Mouse (Mus musculus): ENCODE data around the gene Paox.

Paox gene

GRCm38 (mm10) chr7:140115583-140116328 lies at the start of gene Paox:
Paox (plus strand) TSS chr7:140115799.
- peak in 1 of 2 experiments; percentile 15 for DNase-seq

- no peak for DNase-seq
These were observed 48.2 kb upstream of the Paox start for GRCm38 (mm10) chr7:140067397-140067796.

GRCm38 (mm10) chr7:140070042-140070711 lies 45.4 kb upstream of the Paox start:
- no peak for DNase-seq

GRCm38 (mm10) chr7:140077698-140078097 lies 37.9 kb upstream of the Paox start:
- no peak for DNase-seq

GRCm38 (mm10) chr7:140078711-140079110 lies 36.9 kb upstream of the Paox start:
- no peak for DNase-seq

GRCm38 (mm10) chr7:140080503-140081156 lies 35.0 kb upstream of the Paox start:
- peak in 1 of 2 experiments; percentile 17 for DNase-seq

GRCm38 (mm10) chr7:140081408-140082241 lies 34.0 kb upstream of the Paox start:
- no peak for DNase-seq

- no peak for DNase-seq
These were observed 33.3 kb upstream of the Paox start, which contains the start of gene Caly for GRCm38 (mm10) chr7:140082242-140082678. Caly (minus strand) TSS chr7:140082548.

GRCm38 (mm10) chr7:140090601-140091000 lies 25.0 kb upstream of the Paox start:
- no peak for DNase-seq

- no peak for DNase-seq
These were observed 22.6 kb upstream of the Paox start, which contains the start of gene Prap1 for GRCm38 (mm10) chr7:140092924-140093528. Prap1 (plus strand) TSS chr7:140093395.

GRCm38 (mm10) chr7:140094954-140095353 lies 20.6 kb upstream of the Paox start:
- DNase-seq, result no peak

GRCm38 (mm10) chr7:140095556-140095955 lies 20.0 kb upstream of the Paox start:
- DNase-seq, result no peak

- no peak for DNase-seq
These were observed 19.5 kb upstream of the Paox start for GRCm38 (mm10) chr7:140096055-140096454.

- DNase-seq, result no peak
These were observed 17.1 kb upstream of the Paox start for GRCm38 (mm10) chr7:140098466-140098865.

GRCm38 (mm10) chr7:140101498-140101897 lies 14.1 kb upstream of the Paox start:
- DNase-seq, result no peak

- DNase-seq, result peak; percentile 71 to 78
These were observed 13.4 kb upstream of the Paox start, which contains the start of gene Fuom for GRCm38 (mm10) chr7:140101993-140102860. Fuom (minus strand) TSS chr7:140102441.

GRCm38 (mm10) chr7:140104009-140104408 lies 11.6 kb upstream of the Paox start:
- DNase-seq, result no peak

GRCm38 (mm10) chr7:140111943-140112342 lies 3.7 kb upstream of the Paox start:
- DNase-seq, result no peak

- DNase-seq, result peak; percentile 83 to 87
These were observed 893 bp downstream of the Paox start, which contains the start of gene Echs1 for GRCm38 (mm10) chr7:140116329-140117054. Echs1 (minus strand) TSS chr7:140116476.

GRCm38 (mm10) chr7:140120484-140120883 lies 4.9 kb downstream of the Paox start:
- no peak for DNase-seq

Data from thymus, adult 18-20 months (tissue).